Mouse (Mus musculus) G1E (cell line): ENCODE measurements at regions not wholly inside any gene's neighbourhood (a gene's known extent, or its start where the extent isn't known, plus 50 kb on each side); places are given as distances from the start of the nearest gene placed in this dataset.

ENCODE experiments used
- CTCF ChIP-seq: IDR thresholded peaks from 2 replicates; pipeline ENCODE4 v1.5.1; 2012; ENCODE audit warnings: low read depth, low read length, inconsistent platforms, mixed read lengths
- GATA2 ChIP-seq: IDR thresholded peaks from 2 replicates; pipeline ENCODE4 v1.6.1; 2012; ENCODE audit warnings: low read depth, low read length, inconsistent platforms, borderline replicate concordance
- POLR2AphosphoS5 ChIP-seq: IDR thresholded peaks from 2 replicates; pipeline ENCODE4 v1.6.1; 2012; ENCODE audit warnings: low read depth, low read length, inconsistent platforms; ENCODE audit not compliant: insufficient replicate concordance
- TAL1 ChIP-seq: conservative IDR thresholded peaks from 2 replicates; pipeline ENCODE4 v1.6.1; 2012; ENCODE audit warnings: low read depth, low read length, inconsistent platforms, mixed read lengths

DNA sequence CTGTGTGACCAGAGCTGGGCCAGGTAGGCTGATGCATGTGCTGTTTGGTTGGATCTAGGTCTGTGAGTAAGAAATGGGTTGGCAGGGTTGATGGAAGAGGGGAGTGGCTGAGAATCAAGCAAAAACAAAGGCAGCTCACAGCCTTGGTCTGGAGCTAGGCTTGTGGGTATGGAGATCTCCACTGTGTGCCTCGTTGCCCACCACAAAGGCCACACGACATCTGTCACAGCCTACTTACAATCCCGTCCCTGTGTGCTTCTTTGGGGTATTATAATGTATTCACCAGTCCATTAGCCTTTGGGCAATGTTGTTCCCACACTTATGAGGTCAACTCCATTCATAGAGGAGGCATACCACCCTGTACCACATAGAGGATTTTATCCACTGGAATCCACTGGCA is 229.6 kb upstream of the Hs6st1 start:
- no peak for TF ChIP-seq CTCF
- no peak for TF ChIP-seq POLR2AphosphoS5
- no peak for TF ChIP-seq TAL1
- no peak for TF ChIP-seq GATA2
